Mouse (Mus musculus) olfactory bulb, adult 2 months (tissue): ENCODE results near the gene Casq2. TPM values are rescaled to one million over a fixed set of nuclear protein-coding genes. Genes with fewer than 3 reads are reported as not detected.

Experiments used
- H3K27ac ChIP-seq: fragments of 200-500 bp; 2 replicates; pipeline ENCODE4 v1.5.1; 2012; ENCODE audit warnings: low read depth, low read length; ENCODE audit not compliant: insufficient read depth
- H3K4me1 ChIP-seq: fragments of 200-500 bp; 2 replicates; pipeline ENCODE4 v1.6.1; 2012; ENCODE audit warnings: low read length; ENCODE audit not compliant: control insufficient read depth, insufficient read depth
- H3K4me3 ChIP-seq: fragments of 200-500 bp; 2 replicates; pipeline ENCODE4 v1.5.1; 2012; ENCODE audit warnings: mild to moderate bottlenecking, low read depth, low read length, moderate library complexity; ENCODE audit not compliant: insufficient read depth
- CTCF ChIP-seq: fragments of 200-500 bp; IDR thresholded peaks from 2 replicates; pipeline ENCODE4 v1.5.1; 2012; ENCODE audit warnings: low read depth, mild to moderate bottlenecking, low read length, moderate library complexity; ENCODE audit not compliant: insufficient read depth
- POLR2A ChIP-seq: fragments of 200-500 bp; IDR thresholded peaks from 2 replicates; pipeline ENCODE4 v1.6.1; 2012; ENCODE audit warnings: mild to moderate bottlenecking, low read depth, low read length, moderate library complexity; ENCODE audit not compliant: insufficient read depth
- WGBS: fragments of 180-500 bp; shearing (Covaris S2); methylation state at CpG from one replicate; pipeline ENCODE4 v1.1.7; 2018; 5-methylcytosine and 5-hydroxymethylcytosine counted together
- polyA plus RNA-seq: library from polyadenylated mRNA; stranded (reverse); fragments of >200 nt; gene quantifications from 2 replicates; pipeline ENCODE4 v1.2.4, GENCODE M21; 2012; ENCODE audit warnings: low replicate concordance; ENCODE audit not compliant: missing spikeins, insufficient read depth, insufficient read length

The Casq2 gene
- polyA plus RNA-seq, 1 experiment = not detected

GRCm38 (mm10) chr3:102164911-102165310, 78.7 kb downstream of the Casq2 start:
- Histone ChIP-seq H3K4me1 (peaks cover 10% of the 10 kb centered on the region), H3K27ac (no peak overlapping the region), H3K4me3 (no peak overlapping the region)
- 76% methylated on average over 4 of the region's 4 CpGs for WGBS
- TF ChIP-seq POLR2A = no peak
- TF ChIP-seq CTCF = no peak

GRCm38 (mm10) chr3:102165536-102166286, 79.5 kb downstream of the Casq2 start:
- no peak overlapping the region for H3K4me3 ChIP-seq
- H3K4me1 ChIP-seq = peaks cover 12% of the 10 kb centered on the region
- TF ChIP-seq CTCF = no peak
- TF ChIP-seq POLR2A = no peak
- WGBS = 93% methylated on average over 21 of the region's 21 CpGs
- H3K27ac ChIP-seq = no peak overlapping the region

GRCm38 (mm10) chr3:102166287-102166620, 80.0 kb downstream of the Casq2 start:
- peaks cover 12% of the 10 kb centered on the region for H3K4me1 ChIP-seq
- no peak overlapping the region for H3K27ac ChIP-seq
- 88% methylated on average over 4 of the region's 4 CpGs for WGBS
- no peak for TF ChIP-seq POLR2A
- TF ChIP-seq CTCF = no peak
- H3K4me3 ChIP-seq = no peak overlapping the region

DNA sequence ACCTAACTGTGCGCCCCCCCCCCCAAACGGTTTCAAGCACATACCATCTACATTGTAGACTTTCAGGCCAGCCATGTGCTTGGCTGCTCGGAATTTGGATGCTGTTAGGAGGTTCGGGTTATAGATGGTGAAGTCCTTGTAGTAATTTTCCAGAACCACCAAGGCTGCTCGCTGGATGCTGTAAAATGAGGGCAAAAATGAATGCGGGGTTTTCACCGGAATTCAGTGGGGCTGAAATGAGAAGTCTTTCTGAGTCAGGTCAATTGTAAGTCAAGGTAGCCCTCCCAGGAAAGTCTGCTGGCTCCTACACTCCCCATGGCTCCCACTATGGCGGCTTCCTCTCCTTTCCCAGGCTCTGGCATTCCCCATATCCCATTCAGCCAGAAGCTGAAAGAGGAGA, 80.6 kb downstream of the Casq2 start:
- Histone ChIP-seq H3K4me1 (peaks cover 12% of the 10 kb centered on the region), H3K27ac (no peak overlapping the region), H3K4me3 (no peak overlapping the region)
- TF ChIP-seq POLR2A = no peak
- TF ChIP-seq CTCF = no peak
- WGBS = 92% methylated on average over 8 of the region's 8 CpGs

DNA sequence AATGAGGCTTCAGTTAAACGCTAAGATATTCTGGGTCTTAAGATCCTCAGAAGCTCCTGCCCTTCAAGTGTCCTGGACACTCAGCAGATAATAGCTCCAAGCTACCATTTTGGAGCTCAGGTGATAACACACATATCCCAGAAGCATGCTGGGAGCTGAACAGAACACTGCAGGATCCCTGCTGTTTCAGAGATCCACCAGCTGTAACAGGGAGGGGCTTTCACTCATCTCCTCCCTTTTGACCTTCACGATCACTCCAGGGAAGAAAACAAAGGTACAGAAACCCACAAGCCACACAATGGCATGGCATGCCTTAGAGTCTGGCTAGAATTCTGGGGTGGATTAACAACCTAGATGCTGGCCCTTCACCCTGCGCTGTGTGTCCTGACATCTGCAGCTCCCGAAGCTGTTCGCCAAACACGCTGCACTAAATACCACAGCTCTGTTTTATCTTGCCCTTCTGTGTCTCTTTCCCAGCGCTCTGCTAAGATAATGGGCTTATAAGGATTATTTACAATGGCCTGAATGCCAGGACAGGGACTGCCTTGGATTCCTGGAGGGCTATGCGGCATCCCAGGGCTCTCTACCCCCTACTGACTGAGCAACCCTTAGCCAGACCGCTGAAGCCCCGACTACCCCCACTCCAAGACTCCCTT, 81.5 kb downstream of the Casq2 start:
- WGBS = 67% methylated on average over 10 of the region's 10 CpGs
- TF ChIP-seq POLR2A = no peak
- TF ChIP-seq CTCF = no peak
- H3K27ac ChIP-seq = no peak overlapping the region
- no peak overlapping the region for H3K4me3 ChIP-seq
- peaks cover 12% of the 10 kb centered on the region for H3K4me1 ChIP-seq

- WGBS = 3% methylated on average over 13 of the region's 13 CpGs
- H3K4me3 ChIP-seq = no peak overlapping the region
- peaks cover 12% of the 10 kb centered on the region for H3K4me1 ChIP-seq
- H3K27ac ChIP-seq = 0 out of 2 replicates have a peak overlapping the region, but pooled peaks have one; percentile 44
- no peak for TF ChIP-seq POLR2A
- TF ChIP-seq CTCF = no peak
Measured at GRCm38 (mm10) chr3:102169197-102169905, 83.1 kb downstream of the Casq2 start.

- Histone ChIP-seq H3K27ac (no peak overlapping the region), H3K4me3 (no peak overlapping the region), H3K4me1 (peaks cover 9% of the 10 kb centered on the region)
- TF ChIP-seq POLR2A (no peak), CTCF (no peak)
- 73% methylated on average over 8 of the region's 8 CpGs for WGBS
Measured at GRCm38 (mm10) chr3:102174118-102174865, 88.1 kb downstream of the Casq2 start.

DNA sequence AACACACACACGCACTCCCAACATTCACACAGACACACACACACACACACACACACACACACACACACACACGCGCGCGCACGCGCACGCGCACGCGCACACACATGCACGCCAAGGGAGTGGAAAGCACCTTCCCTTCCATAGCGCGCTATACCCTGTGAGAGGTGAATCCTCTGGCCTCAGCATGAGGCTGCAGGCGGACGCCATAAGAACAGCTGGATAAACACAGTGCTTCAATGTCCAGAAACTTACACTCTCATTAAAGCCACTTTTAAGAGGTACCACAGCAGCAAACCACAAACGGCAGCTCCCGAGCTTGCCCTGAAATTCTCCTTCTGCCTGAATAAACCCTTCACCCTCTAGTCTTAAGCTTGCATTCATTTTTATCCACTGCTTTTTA, 89.5 kb downstream of the Casq2 start:
- 91% methylated on average over 18 of the region's 18 CpGs for WGBS
- H3K4me1 ChIP-seq = peaks cover 2% of the 10 kb centered on the region; the same call in 1 of the 2 replicates
- TF ChIP-seq POLR2A (no peak), CTCF (no peak)
- no peak overlapping the region for H3K4me3 ChIP-seq
- H3K27ac ChIP-seq = no peak overlapping the region
